Mouse (Mus musculus) embryonic fibroblast, embryonic 13.5 days (primary cell): Measurements from ENCODE around the gene Smad5.

Experiments
- CTCF ChIP-seq: IDR thresholded peaks from 2 replicates; pipeline ENCODE4 v1.5.1; 2011; ENCODE audit warnings: mild to moderate bottlenecking, control low read depth, low read length, moderate library complexity, borderline replicate concordance; ENCODE audit not compliant: insufficient read depth
- POLR2A ChIP-seq: IDR thresholded peaks from 2 replicates; pipeline ENCODE4 v1.6.1; 2011; ENCODE audit warnings: low read depth, mild to moderate bottlenecking, control low read depth, low read length, moderate library complexity

DNA sequence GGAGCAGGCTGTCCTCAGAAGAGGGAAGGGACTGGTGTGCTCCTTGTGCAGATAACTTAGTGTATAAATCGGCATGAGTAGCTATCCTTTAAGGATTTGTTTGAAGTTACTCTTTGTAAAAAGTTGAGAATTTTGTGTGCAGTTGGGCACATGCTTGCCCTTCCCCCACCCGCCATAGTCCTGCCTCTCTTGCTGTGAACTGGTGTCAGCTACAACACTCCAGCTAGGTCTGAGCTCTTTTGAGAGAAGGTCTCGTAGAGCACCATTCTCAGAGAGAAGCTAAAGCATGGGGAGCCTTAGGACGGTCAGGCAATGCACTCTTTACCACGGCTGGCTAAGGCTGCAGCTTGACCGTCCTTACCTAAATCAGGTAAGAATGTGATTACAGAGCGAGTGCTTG, 38.9 kb downstream of the Smad5 start:
- TF ChIP-seq POLR2A (no peak), CTCF (no peak)
